In genomic region chr1:106031908-106032307, GRCm38 (mm10) we compare ENCODE assay signal across 23 mouse cellular contexts. TPM values are rescaled to one million over a fixed set of nuclear protein-coding genes. Genes with fewer than 3 reads are reported as not detected.
DNase-seq lines count a peak whose midpoint lies in the region; ATAC-seq lines count a peak whose summit lies in the region.
"Had no signal": no experiment of that assay in that cellular context is flagged by ENCODE, and none has a peak within 500 bp of the region (broad histone marks: within the 10 kb centered on the region; RNA-seq: fewer than 3 reads in every experiment).

No protein-coding gene starts in this region.

- no peak overlapping the region for H3K4me3 ChIP-seq in hindbrain, embryonic 14.5 days (replicated peaks; ENCODE audit: low read length)
- H3K4me3 ChIP-seq in hindbrain, embryonic 10.5 days: no peak overlapping the region
- H3K4me3 ChIP-seq in liver, embryonic 16.5 days (ENCODE audit: low read depth, low read length): no peak overlapping the region
- H3K4me3 ChIP-seq in liver, embryonic 12.5 days: no peak overlapping the region
- H3K4me3 ChIP-seq: hindbrain, embryonic 13.5 days; limb, embryonic 12.5 days; midbrain, embryonic 10.5 days; neural tube, embryonic 13.5 days had no signal

- H3K4me1 ChIP-seq in hindbrain, embryonic 14.5 days (replicated peaks; ENCODE audit: control insufficient read depth, insufficient read depth, low read length): no peaks in the 10 kb centered on the region
- H3K4me1 ChIP-seq in hindbrain, embryonic 10.5 days (replicated peaks): peaks cover 9% of the 10 kb centered on the region
- no peaks in the 10 kb centered on the region; the same call in 1 of the 2 replicates for H3K4me1 ChIP-seq in liver, embryonic 16.5 days (ENCODE audit: control insufficient read depth, low read depth, low read length)
- H3K4me1 ChIP-seq in liver, embryonic 12.5 days: peaks cover 10% of the 10 kb centered on the region; the same call in 1 of the 2 replicates
- H3K4me1 ChIP-seq: hindbrain, embryonic 13.5 days; limb, embryonic 12.5 days; neural tube, embryonic 13.5 days had no signal

- peaks cover 37% of the 10 kb centered on the region for H3K36me3 ChIP-seq in hindbrain, embryonic 14.5 days (replicated peaks; ENCODE audit: control insufficient read depth, insufficient read depth)
- peaks cover 37% of the 10 kb centered on the region for H3K36me3 ChIP-seq in hindbrain, embryonic 10.5 days
- H3K36me3 ChIP-seq in liver, embryonic 16.5 days (ENCODE audit: control insufficient read depth, insufficient read depth): peaks cover 15% of the 10 kb centered on the region
- H3K36me3 ChIP-seq in liver, embryonic 12.5 days: peaks cover 74% of the 10 kb centered on the region
- H3K36me3 ChIP-seq in splenic B cell, adult 2 months (ENCODE audit: control insufficient read depth, insufficient read depth, low read length, poor library complexity, severe bottlenecking): peaks cover 7% of the 10 kb centered on the region; the same call in 1 of the 2 replicates

- DNase-seq in hindbrain, embryonic 14.5 days (ENCODE audit: low spot score): no peak
- DNase-seq in hindbrain, embryonic 10.5 days (ENCODE audit: low spot score): no peak
- DNase-seq in thymus, postnatal 0 days (ENCODE audit: low spot score): peak; percentile 55
- DNase-seq in thymus, postnatal 14 days: no peak
- peak; percentile 57 for DNase-seq in splenic B cell, adult 2 months (ENCODE audit: low read depth, low spot score)
- DNase-seq in cerebellum, adult 11 months: no peak
- DNase-seq: adrenal gland, postnatal 10 days; cerebellum, postnatal 10 days; embryo, embryonic 11 days; heart, postnatal 14 days; kidney, adult 11 months; lung, postnatal 10 days; spleen, adult 18-20 months had no signal

- H3K27me3 ChIP-seq in hindbrain, embryonic 14.5 days (ENCODE audit: control insufficient read depth, insufficient read depth, low read length): no peaks in the 10 kb centered on the region
- no peaks in the 10 kb centered on the region for H3K27me3 ChIP-seq in hindbrain, embryonic 10.5 days (ENCODE audit: insufficient read depth, poor library complexity, severe bottlenecking)
- no peaks in the 10 kb centered on the region for H3K27me3 ChIP-seq in liver, embryonic 16.5 days (ENCODE audit: control insufficient read depth, insufficient read depth, low read depth, low read length)
- H3K27me3 ChIP-seq in liver, embryonic 12.5 days (replicated peaks): no peaks in the 10 kb centered on the region
- no peaks in the 10 kb centered on the region for H3K27me3 ChIP-seq in splenic B cell, adult 2 months (ENCODE audit: control insufficient read depth, insufficient read depth, low read length, poor library complexity, severe bottlenecking)
- H3K27me3 ChIP-seq: hindbrain, embryonic 13.5 days; limb, embryonic 12.5 days; neural tube, embryonic 13.5 days had no signal

- H3K27ac ChIP-seq in hindbrain, embryonic 14.5 days: no peak overlapping the region
- no peak overlapping the region for H3K27ac ChIP-seq in hindbrain, embryonic 10.5 days
- H3K27ac ChIP-seq in liver, embryonic 16.5 days (ENCODE audit: low read length): peak overlapping the region; percentile 19; the same call in 1 of the 2 replicates
- H3K27ac ChIP-seq in liver, embryonic 12.5 days: no peak overlapping the region
- H3K27ac ChIP-seq: hindbrain, embryonic 13.5 days; limb, embryonic 12.5 days; liver, embryonic 14.5 days; midbrain, embryonic 10.5 days; neural tube, embryonic 13.5 days; stomach, postnatal 0 days had no signal

- 0 out of 2 replicates have a peak, but pooled peaks have one; percentile 21 for ATAC-seq in hindbrain, embryonic 14.5 days (ENCODE audit: low FRiP score)
- ATAC-seq in liver, embryonic 16.5 days (ENCODE audit: low read depth): no peak
- no peak for ATAC-seq in liver, embryonic 12.5 days
- ATAC-seq: forebrain, embryonic 16.5 days had no signal

- H3K9ac ChIP-seq in hindbrain, embryonic 14.5 days: no peak overlapping the region
- no peak overlapping the region for H3K9ac ChIP-seq in liver, embryonic 16.5 days (ENCODE audit: low read depth, low read length)
- no peak overlapping the region for H3K9ac ChIP-seq in liver, embryonic 12.5 days
- H3K9ac ChIP-seq: hindbrain, embryonic 13.5 days; limb, embryonic 12.5 days; liver, embryonic 14.5 days; neural tube, embryonic 13.5 days had no signal

- 83% methylated on average over 6 of the region's 6 CpGs for WGBS in hindbrain, embryonic 14.5 days
- WGBS in hindbrain, embryonic 10.5 days: 82% methylated on average over 6 of the region's 6 CpGs
- WGBS in liver, embryonic 16.5 days (ENCODE audit: insufficient replicate concordance): 25% methylated on average over 6 of the region's 6 CpGs
- WGBS in liver, embryonic 12.5 days (ENCODE audit: insufficient replicate concordance): 56% methylated on average over 6 of the region's 6 CpGs

- no peaks in the 10 kb centered on the region for H3K9me3 ChIP-seq in hindbrain, embryonic 14.5 days (ENCODE audit: control insufficient read depth, low read length)
- H3K9me3 ChIP-seq in hindbrain, embryonic 10.5 days: no peaks in the 10 kb centered on the region
- no peaks in the 10 kb centered on the region for H3K9me3 ChIP-seq in liver, embryonic 16.5 days (replicated peaks; ENCODE audit: control insufficient read depth, low read length)
- H3K9me3 ChIP-seq in liver, embryonic 12.5 days (replicated peaks): no peaks in the 10 kb centered on the region
- H3K9me3 ChIP-seq: hindbrain, embryonic 13.5 days; limb, embryonic 12.5 days; midbrain, embryonic 10.5 days; neural tube, embryonic 13.5 days had no signal

- no peak overlapping the region for H3K4me2 ChIP-seq in hindbrain, embryonic 14.5 days (replicated peaks)
- H3K4me2 ChIP-seq in liver, embryonic 16.5 days (ENCODE audit: low read depth, low read length): no peak overlapping the region
- H3K4me2 ChIP-seq in liver, embryonic 12.5 days: no peak overlapping the region
- H3K4me2 ChIP-seq: heart, embryonic 11.5 days; hindbrain, embryonic 13.5 days; limb, embryonic 12.5 days; neural tube, embryonic 13.5 days had no signal

RNA-seq across cellular contexts. Expression of gene Zcchc2, which starts 41.7 kb away (rescaled TPM):
- polyA plus RNA-seq in hindbrain, embryonic 14.5 days (2014; fragmentation: Nextera tagmentation; extraction: Ambion mirVana): 2.7 and 3.1 TPM in 2 replicates
- 1.4 and 1.9 TPM in 2 replicates for polyA plus RNA-seq in hindbrain, embryonic 10.5 days (2016; fragmentation: Nextera tagmentation; extraction: Ambion mirVana)
- 1.3 TPM in 2 replicates for polyA plus RNA-seq in liver, embryonic 16.5 days (2015; fragmentation: Nextera tagmentation; extraction: Ambion mirVana)
- polyA plus RNA-seq in liver, embryonic 12.5 days (2016; fragmentation: Nextera tagmentation; extraction: Ambion mirVana): 1.7 and 1.9 TPM in 2 replicates
- 3.7 and 5.3 TPM in 2 replicates for polyA plus RNA-seq in thymus, postnatal 0 days (2015; fragmentation: Nextera tagmentation; extraction: Ambion mirVana)

Comparison
In these comparisons a context has a peak if more than half of its experiments do, and no peak if none do; other contexts are left out.
1. DNase-seq: peak in thymus, postnatal 0 days (single experiment) and splenic B cell, adult 2 months (single experiment); none in hindbrain, embryonic 14.5 days (single experiment), hindbrain, embryonic 10.5 days (single experiment), thymus, postnatal 14 days (single experiment) and cerebellum, adult 11 months (single experiment).